Mouse (Mus musculus) megakaryocyte, embryonic 14.5 days (primary cell): ENCODE measurements around the gene Tmem132c. TPM values are rescaled to one million over a fixed set of nuclear protein-coding genes. Genes with fewer than 3 reads are reported as not detected.

ENCODE experiments used
- H3K27me3 ChIP-seq: replicated peaks from 2 replicates; pipeline ENCODE3; 2012; ENCODE audit warnings: inconsistent platforms
- H3K36me3 ChIP-seq: replicated peaks from 2 replicates; pipeline ENCODE3; 2012; ENCODE audit warnings: low read length, inconsistent platforms, mixed read lengths
- H3K4me1 ChIP-seq: 2 replicates; pipeline ENCODE4 v1.6.1; 2012; ENCODE audit warnings: inconsistent platforms
- H3K4me3 ChIP-seq: replicated peaks from 2 replicates; pipeline ENCODE3; 2012; ENCODE audit warnings: moderate library complexity, mild to moderate bottlenecking, inconsistent platforms
- H3K9me3 ChIP-seq: 2 replicates; pipeline ENCODE4 v1.6.1; 2012; ENCODE audit warnings: inconsistent platforms
- FLI1 ChIP-seq: IDR thresholded peaks from 2 replicates; pipeline ENCODE4 v1.6.1; 2012; ENCODE audit warnings: low read length, inconsistent platforms, mixed read lengths
- GATA1 ChIP-seq: IDR thresholded peaks from 3 replicates; pipeline ENCODE4 v1.6.1; 2012; ENCODE audit warnings: mixed read lengths, low read length, inconsistent platforms, borderline replicate concordance
- polyA plus RNA-seq: library from polyadenylated mRNA; stranded (reverse); fragments of >175 nt; gene quantifications from 2 replicates; pipeline ENCODE4 v1.2.3, GENCODE M21; 2012; ENCODE audit warnings: low replicate concordance; ENCODE audit not compliant: insufficient read depth

Gene Tmem132c
- polyA plus RNA-seq, 1 experiment = not detected

DNA sequence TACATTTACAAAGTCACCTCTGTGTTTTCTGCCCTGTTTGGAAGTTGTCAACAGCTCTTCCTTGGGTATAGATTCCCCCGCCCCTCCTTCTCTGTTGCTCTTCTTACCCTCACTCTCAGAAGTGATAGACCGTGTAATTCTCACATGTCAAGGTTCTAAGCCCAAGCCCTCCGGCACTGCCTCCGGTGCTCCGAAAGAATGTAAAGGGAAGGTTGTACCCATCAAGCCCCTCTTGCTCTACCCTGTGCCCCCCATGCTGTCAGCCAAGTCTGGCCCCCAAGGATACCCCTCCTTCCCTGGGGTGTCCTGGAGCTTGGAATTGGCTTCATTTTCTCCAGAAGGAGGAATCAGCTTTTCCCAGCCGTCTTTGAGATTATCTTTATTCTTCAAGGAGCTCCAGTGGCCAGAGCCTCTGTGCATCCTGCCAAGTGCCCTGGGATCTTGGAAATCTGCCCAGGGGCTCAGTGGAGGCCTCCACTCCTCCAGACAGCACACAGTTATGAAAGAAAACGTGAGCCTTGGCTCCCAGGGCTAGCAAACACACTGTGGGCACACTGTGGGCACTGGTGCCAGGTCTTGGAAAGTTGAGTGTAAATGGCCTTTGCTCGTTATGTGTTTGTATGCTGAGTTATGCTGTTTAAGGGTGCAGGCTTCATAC, 59.1 kb downstream of the Tmem132c start:
- TF ChIP-seq FLI1 (no peak), GATA1 (no peak)
- Histone ChIP-seq H3K36me3 (no peaks in the 10 kb centered on the region), H3K4me1 (no peaks in the 10 kb centered on the region), H3K9me3 (peaks cover 59% of the 10 kb centered on the region), H3K27me3 (no peaks in the 10 kb centered on the region), H3K4me3 (no peak overlapping the region)

DNA sequence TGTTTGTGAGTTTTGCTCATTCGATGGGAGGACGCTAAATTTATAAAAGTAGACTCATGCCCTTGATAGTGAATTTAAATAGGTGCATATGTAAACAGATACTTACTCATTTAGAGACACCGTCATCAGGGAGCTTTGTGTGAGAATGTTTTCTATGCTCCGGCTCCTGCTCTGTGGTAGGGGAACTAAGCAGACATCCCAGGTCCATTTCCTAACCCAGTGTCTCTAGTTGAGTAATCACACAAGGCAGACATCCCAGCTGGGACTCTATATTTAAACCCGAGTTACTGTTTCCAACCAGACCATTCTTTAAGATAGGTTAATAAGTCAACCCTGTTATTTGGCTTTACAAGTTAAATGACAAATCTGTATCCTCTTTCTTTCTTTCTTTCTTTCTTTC, 63.7 kb downstream of the Tmem132c start:
- Histone ChIP-seq H3K9me3 (peaks cover 40% of the 10 kb centered on the region), H3K27me3 (no peaks in the 10 kb centered on the region), H3K4me1 (no peaks in the 10 kb centered on the region), H3K36me3 (no peaks in the 10 kb centered on the region), H3K4me3 (no peak overlapping the region)
- no peak for TF ChIP-seq GATA1
- no peak for TF ChIP-seq FLI1

DNA sequence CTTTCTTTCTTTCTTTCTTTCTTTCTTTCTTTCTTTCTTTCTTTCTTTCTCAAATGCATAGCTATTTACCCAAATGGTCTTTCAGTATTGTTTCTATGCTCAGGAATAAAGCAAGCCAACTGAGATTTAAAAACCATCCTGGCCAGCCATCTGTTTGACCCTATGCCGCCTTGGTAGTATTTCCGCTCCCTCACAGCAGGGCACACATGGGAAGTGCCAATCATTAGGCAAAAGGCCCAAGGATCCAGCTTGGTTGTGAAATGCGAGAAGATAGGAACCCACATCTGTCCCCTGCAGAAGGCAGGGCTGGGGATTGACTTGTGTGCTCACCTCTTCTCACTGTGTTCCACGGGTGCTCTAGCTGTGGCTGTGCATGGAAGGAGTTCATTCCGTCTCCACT, 64.1 kb downstream of the Tmem132c start:
- H3K36me3 ChIP-seq = no peaks in the 10 kb centered on the region
- H3K9me3 ChIP-seq = peaks cover 40% of the 10 kb centered on the region
- TF ChIP-seq GATA1 = no peak
- no peak for TF ChIP-seq FLI1
- H3K4me3 ChIP-seq = no peak overlapping the region
- no peaks in the 10 kb centered on the region for H3K4me1 ChIP-seq
- H3K27me3 ChIP-seq = no peaks in the 10 kb centered on the region

DNA sequence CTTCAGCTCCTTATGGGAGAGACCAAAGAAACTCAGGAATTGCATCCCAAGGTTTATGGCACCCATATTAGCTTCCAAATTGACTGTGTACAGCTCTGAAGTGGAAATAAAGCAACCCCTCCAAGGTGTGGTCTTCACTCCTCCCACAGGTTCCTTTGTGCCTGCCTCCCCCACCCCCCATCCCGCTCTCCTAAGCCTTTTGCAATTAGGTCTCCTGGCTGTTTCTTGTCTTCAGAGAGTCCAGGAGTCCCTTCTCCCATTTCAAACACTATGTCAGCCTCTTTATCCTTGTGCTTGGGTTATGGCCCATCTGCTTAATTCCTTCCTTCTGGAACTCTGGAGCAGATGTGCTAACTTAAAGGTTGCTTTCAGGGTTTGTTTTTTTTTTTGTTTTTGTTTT, 65.1 kb downstream of the Tmem132c start:
- Histone ChIP-seq H3K4me3 (no peak overlapping the region), H3K27me3 (no peaks in the 10 kb centered on the region), H3K9me3 (peaks cover 40% of the 10 kb centered on the region), H3K4me1 (no peaks in the 10 kb centered on the region), H3K36me3 (no peaks in the 10 kb centered on the region)
- TF ChIP-seq FLI1 (no peak), GATA1 (no peak)

DNA sequence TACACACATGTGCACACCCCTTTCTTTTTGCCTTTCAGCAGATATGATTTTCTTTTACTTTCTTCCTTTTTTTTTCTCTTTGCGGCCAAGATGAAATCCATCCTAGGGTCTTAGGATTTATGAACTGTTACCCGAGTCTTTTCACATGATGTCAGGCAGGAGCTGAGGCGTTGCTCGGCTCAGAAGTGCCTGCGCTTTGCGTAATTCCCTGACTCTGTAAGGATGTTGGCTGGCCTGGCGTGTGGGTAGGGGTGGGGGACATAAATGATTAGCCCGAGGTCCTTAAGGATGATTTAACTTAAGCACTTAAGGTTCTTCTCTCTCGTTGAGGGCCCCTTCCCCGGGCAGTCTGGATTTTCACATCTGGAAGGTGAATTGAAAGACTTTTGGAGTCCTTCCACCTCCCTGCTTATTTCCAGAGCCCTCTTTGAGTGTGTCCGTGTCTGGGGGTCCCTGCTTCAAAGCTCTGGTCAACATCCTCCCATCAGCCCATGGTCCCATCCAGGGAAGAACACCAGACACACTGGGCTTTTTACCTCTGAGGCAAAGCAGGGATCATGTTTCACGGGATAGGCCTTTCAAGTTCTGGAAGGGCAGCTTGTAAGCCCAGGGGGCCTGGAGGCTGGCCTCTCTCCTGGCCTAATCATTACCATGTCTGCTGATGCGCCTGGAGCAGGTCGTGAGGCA, 68.9 kb downstream of the Tmem132c start:
- no peak for TF ChIP-seq GATA1
- no peak for TF ChIP-seq FLI1
- Histone ChIP-seq H3K4me3 (no peak overlapping the region), H3K9me3 (peaks cover 59% of the 10 kb centered on the region), H3K27me3 (no peaks in the 10 kb centered on the region), H3K36me3 (no peaks in the 10 kb centered on the region), H3K4me1 (no peaks in the 10 kb centered on the region)

DNA sequence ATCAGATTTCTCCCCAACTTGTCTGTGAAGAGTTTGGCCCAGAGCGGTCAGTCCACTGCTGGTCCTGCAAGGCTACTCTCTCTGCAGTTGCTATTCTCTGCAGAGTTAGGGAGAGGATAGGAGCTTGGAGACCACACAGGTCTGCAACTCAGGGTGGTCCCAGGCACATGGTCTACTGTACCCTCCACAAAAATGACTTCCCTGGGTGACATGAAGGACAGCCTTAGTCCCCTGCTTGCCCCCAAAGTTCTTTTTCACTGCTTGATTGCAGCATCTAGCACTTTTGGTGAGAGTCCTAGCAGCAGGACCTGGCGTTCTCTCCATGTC, 69.4 kb downstream of the Tmem132c start:
- peaks cover 60% of the 10 kb centered on the region for H3K9me3 ChIP-seq
- H3K36me3 ChIP-seq = no peaks in the 10 kb centered on the region
- H3K27me3 ChIP-seq = no peaks in the 10 kb centered on the region
- TF ChIP-seq FLI1 = no peak
- TF ChIP-seq GATA1 = no peak
- no peaks in the 10 kb centered on the region for H3K4me1 ChIP-seq
- no peak overlapping the region for H3K4me3 ChIP-seq

DNA sequence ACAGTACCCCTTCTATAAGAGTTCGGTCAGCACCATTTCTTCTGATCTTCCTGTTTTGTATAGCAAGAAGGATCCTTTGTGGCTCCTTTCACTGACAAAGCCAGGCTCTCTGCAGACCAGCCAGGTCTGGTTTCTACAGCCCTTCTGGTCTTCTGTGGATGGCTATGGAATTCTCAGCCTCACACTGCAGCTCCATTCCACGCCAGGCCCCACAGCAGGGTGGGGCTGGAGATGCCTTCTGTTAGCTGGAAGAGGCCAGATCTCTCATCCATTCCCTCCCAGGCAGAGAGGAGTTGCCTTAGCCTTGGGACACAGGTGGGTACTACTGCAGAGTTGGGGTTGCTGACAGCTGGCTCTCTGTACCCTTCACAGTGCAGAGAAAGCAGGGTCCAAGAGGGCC, 72.0 kb downstream of the Tmem132c start:
- H3K36me3 ChIP-seq = no peaks in the 10 kb centered on the region
- peaks cover 72% of the 10 kb centered on the region for H3K9me3 ChIP-seq
- no peak overlapping the region for H3K4me3 ChIP-seq

DNA sequence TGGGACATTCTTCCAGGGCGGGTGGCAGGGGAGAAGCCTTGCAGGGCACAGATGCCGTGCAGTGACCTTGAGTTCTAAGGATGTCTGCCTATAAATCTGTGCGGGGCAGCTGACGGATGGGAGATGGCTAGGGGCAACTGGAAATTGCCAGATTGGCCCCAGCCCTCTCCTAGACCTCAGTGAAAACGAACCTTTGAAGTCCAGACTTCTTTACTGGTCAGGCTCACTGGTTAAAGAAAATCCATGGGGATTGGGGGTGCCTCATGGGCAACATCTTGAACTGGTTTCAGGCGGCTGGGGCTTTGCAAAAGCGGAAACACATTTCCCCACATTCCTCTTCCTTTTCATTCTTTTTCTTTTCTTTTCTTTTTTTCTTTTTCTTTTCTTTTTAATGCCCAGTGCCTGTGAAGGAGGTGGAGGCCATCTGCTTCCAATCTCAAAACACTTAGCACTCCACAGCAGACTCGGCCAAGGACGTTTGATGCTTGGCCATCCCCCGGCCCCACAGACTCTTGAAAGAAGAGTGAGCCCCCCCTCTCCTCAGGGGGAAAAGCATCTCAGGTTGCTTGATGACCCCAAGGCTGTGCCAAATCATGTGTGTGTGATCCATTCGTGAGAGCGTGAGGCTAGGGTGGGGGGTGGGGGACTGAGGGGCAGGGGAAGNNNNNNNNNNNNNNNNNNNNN, 77.6 kb downstream of the Tmem132c start:
- H3K9me3 ChIP-seq = peaks cover 68% of the 10 kb centered on the region
- no peaks in the 10 kb centered on the region for H3K4me1 ChIP-seq
- no peak for TF ChIP-seq GATA1
- TF ChIP-seq FLI1 = no peak
- H3K27me3 ChIP-seq = no peaks in the 10 kb centered on the region
- no peaks in the 10 kb centered on the region for H3K36me3 ChIP-seq
- no peak overlapping the region for H3K4me3 ChIP-seq

More for the DNA sequence above, 72.0 kb downstream of the Tmem132c start:
- H3K27me3 ChIP-seq = no peaks in the 10 kb centered on the region
- TF ChIP-seq FLI1 (no peak), GATA1 (no peak)
- H3K4me1 ChIP-seq = no peaks in the 10 kb centered on the region

DNA sequence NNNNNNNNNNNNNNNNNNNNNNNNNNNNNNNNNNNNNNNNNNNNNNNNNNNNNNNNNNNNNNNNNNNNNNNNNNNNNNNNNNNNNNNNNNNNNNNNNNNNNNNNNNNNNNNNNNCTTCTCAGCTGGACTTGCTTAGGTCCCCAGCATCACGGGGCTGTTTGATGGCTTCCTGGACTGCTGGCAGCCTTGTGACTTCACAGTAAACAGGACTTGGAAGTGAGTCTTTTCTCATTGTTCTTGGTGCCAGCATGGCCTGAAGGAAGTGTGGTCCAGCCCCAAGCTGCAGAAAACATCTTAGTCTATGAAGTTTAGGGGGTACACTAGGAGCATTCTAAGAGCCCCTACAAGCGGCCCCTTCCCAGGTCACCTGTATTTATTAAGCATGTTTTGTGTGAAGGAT, 83.0 kb downstream of the Tmem132c start:
- no peaks in the 10 kb centered on the region for H3K36me3 ChIP-seq
- H3K9me3 ChIP-seq = peaks cover 50% of the 10 kb centered on the region
- no peaks in the 10 kb centered on the region for H3K4me1 ChIP-seq
- TF ChIP-seq GATA1 (no peak), FLI1 (no peak)
- no peak overlapping the region for H3K4me3 ChIP-seq
- H3K27me3 ChIP-seq = no peaks in the 10 kb centered on the region

DNA sequence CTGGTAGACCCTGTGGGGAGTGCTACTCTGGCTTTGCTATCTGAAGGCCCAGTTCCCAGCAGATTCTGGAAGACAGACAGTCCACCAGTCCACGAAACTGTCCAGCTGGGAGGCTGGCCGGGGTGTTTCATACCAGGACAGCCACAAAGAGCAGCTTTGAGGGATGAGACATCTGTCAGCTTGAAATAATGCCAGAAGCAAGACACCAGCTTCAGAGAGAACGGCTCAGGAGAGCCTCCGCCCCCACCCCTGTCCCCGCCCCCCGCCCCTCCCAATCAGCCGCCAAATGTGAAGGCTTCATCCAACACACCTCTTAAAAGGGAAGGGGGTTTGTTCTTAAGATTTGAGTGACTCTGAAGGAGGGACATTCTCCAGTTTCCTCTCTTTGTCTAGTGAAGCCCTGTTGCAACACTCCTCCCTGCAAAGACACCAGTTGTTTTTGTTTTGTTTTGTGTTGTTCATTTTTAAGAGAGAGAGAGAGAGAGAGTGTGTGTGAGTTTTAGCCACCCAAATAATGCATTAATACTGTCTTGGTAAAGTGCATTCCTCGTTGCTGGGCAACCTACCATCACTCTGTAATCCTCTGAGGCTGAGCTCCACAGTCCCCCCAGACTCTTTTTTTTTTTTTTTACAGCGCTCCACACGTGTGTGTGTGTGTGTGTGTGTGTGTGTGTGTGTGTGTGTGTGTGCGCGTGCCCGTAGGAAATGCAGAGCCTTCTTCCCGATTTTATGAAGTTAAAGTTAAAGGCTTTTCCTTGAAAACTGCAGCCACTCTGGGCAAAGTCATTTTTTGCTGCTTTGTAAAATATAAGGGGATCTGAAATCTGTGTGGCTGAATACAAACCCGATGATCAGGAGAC, 94.7 kb downstream of the Tmem132c start:
- no peaks in the 10 kb centered on the region for H3K4me1 ChIP-seq
- H3K36me3 ChIP-seq = no peaks in the 10 kb centered on the region
- no peak overlapping the region for H3K4me3 ChIP-seq
- H3K27me3 ChIP-seq = no peaks in the 10 kb centered on the region
- TF ChIP-seq FLI1 (no peak), GATA1 (no peak)
- peaks cover 51% of the 10 kb centered on the region for H3K9me3 ChIP-seq
